Mouse (Mus musculus): ENCODE data around the gene Mef2a.

DNA sequence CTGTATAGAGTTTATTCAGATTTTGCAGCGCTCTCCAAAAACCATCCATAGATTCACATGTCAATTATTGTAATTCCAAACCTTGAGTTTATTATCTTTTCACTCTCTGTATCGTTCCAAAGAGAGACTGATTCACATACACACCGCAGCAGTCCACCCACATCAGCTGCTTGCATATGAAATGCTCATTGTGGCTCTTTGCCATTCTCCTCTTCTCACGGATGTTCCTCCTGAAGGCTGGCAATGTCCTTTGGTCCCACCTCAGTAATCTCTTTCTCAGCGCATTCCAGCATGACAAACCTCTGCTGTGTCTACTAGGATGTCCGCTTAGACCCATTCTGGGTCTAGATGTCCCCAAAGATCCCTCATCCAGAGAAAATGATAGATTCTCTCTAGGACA, 4.1 kb upstream of the Mef2a start:
- TF ChIP-seq CTCF (IDR thresholded peaks at IDR 0.05; ENCODE audit: insufficient read depth, low read depth, low read length) = no peak
- no peak for TF ChIP-seq POLR2A (IDR thresholded peaks at IDR 0.05; ENCODE audit: insufficient read depth, low read depth, low read length)
